Mouse (Mus musculus) CD4-positive naive resting alpha-beta T cell, adult 57 days (primary cell): Measurements from ENCODE around the gene Marc2. TPM values are rescaled to one million over a fixed set of nuclear protein-coding genes. Genes with fewer than 3 reads are reported as not detected.

Source experiments
- total RNA-seq: library from RNA; stranded (reverse); gene quantifications from one replicate; pipeline ENCODE4 v1.2.4, GENCODE M21; 2023

The Marc2 gene
- total RNA-seq = 152 TPM

GRCm38 (mm10) chr1:184846092-184846750, at the start of gene Marc2:
TSS of gene Marc2 (minus strand) at chr1:184846451.

GRCm38 (mm10) chr1:184882281-184883268, 36.3 kb upstream of the Marc2 start, which contains the start of gene C130074G19Rik:
TSS of gene C130074G19Rik (minus strand) at chr1:184883218.

GRCm38 (mm10) chr1:184810780-184811575, 35.3 kb downstream of the Marc2 start, which contains the start of gene Marc1:
TSS of gene Marc1 (minus strand) at chr1:184811313.

Other genes with a start within 250 kb of the Marc2 start
- gene Hlx, start 113.8 kb downstream of the Marc2 start, total RNA-seq = 0.92 TPM
- not detected for gene Marc1, start 35.1 kb downstream of the Marc2 start, total RNA-seq
- gene C130074G19Rik, start 36.8 kb upstream of the Marc2 start, total RNA-seq = 0.24 TPM
- not detected for gene Mark1, start 153.1 kb upstream of the Marc2 start, total RNA-seq